Mouse (Mus musculus): ENCODE data around the gene Gpr146. TPM values are rescaled to one million over a fixed set of nuclear protein-coding genes. Genes with fewer than 3 reads are reported as not detected.
A peak's percentile ranks its signal among the peaks of the same experiment; 100 is the strongest.
"Not testable (repeated sequence)": the region's sequence is repeated elsewhere in the genome, so short reads cannot be mapped to it uniquely, and the experiment has no call there.

Gene Gpr146
- polyA plus RNA-seq, 1 experiment from 2014 or later, result 4.0 TPM

GRCm38 (mm10) chr5:139384531-139384930 lies 7.0 kb downstream of the Gpr146 start:
- Histone ChIP-seq H3K4me3 (ENCODE audit: low read length) (no peak overlapping the region), H3K27ac (ENCODE audit: low read depth, low read length) (no peak overlapping the region), H3K4me2 (ENCODE audit: low read length) (no peak overlapping the region), H3K4me1 (ENCODE audit: control insufficient read depth, insufficient read depth, low read depth, low read length) (peaks cover 38% of the 10 kb centered on the region), H3K36me3 (ENCODE audit: control insufficient read depth, insufficient read depth, low read length) (no peaks in the 10 kb centered on the region), H3K9ac (ENCODE audit: low read depth, low read length) (no peak overlapping the region), H3K9me3 (ENCODE audit: control insufficient read depth, low read length) (no peaks in the 10 kb centered on the region), H3K27me3 (replicated peaks; ENCODE audit: control insufficient read depth, insufficient read depth, low read length) (no peaks in the 10 kb centered on the region)
- 73% methylated on average over 10 of the region's 10 CpGs for WGBS
- ATAC-seq, result no peak

- Histone ChIP-seq H3K4me3 (ENCODE audit: low read length) (no peak overlapping the region), H3K27ac (ENCODE audit: low read depth, low read length) (no peak overlapping the region), H3K4me2 (ENCODE audit: low read length) (no peak overlapping the region), H3K9me3 (ENCODE audit: control insufficient read depth, low read length) (no peaks in the 10 kb centered on the region), H3K27me3 (replicated peaks; ENCODE audit: control insufficient read depth, insufficient read depth, low read length) (no peaks in the 10 kb centered on the region), H3K9ac (ENCODE audit: low read depth, low read length) (no peak overlapping the region), H3K36me3 (ENCODE audit: control insufficient read depth, insufficient read depth, low read length) (no peaks in the 10 kb centered on the region), H3K4me1 (ENCODE audit: control insufficient read depth, insufficient read depth, low read depth, low read length) (peaks cover 37% of the 10 kb centered on the region)
- WGBS, result 94% methylated on average over 5 of the region's 5 CpGs
- ATAC-seq, result no peak
Measured at GRCm38 (mm10) chr5:139386047-139386446, 8.6 kb downstream of the Gpr146 start.

GRCm38 (mm10) chr5:139387329-139388194 lies 10.1 kb downstream of the Gpr146 start:
- peaks cover 33% of the 10 kb centered on the region for H3K4me1 ChIP-seq (ENCODE audit: control insufficient read depth, insufficient read depth, low read depth, low read length)
- H3K4me3 ChIP-seq (ENCODE audit: low read length), result no peak overlapping the region
- H3K27ac ChIP-seq (ENCODE audit: low read depth, low read length), result peak overlapping the region; percentile 49
- 80% methylated on average over 10 of the region's 10 CpGs for WGBS
- H3K9me3 ChIP-seq (ENCODE audit: control insufficient read depth, low read length), result no peaks in the 10 kb centered on the region
- peak; percentile 18; the same call in 1 of the 2 replicates for ATAC-seq
- H3K9ac ChIP-seq (ENCODE audit: low read depth, low read length), result no peak overlapping the region
- no peak overlapping the region for H3K4me2 ChIP-seq (ENCODE audit: low read length)
- no peaks in the 10 kb centered on the region for H3K27me3 ChIP-seq (replicated peaks; ENCODE audit: control insufficient read depth, insufficient read depth, low read length)
- no peaks in the 10 kb centered on the region for H3K36me3 ChIP-seq (ENCODE audit: control insufficient read depth, insufficient read depth, low read length)

GRCm38 (mm10) chr5:139388195-139388570 lies 10.7 kb downstream of the Gpr146 start:
- no peaks in the 10 kb centered on the region for H3K27me3 ChIP-seq (replicated peaks; ENCODE audit: control insufficient read depth, insufficient read depth, low read length)
- no peak overlapping the region for H3K4me2 ChIP-seq (ENCODE audit: low read length)
- peak overlapping the region; percentile 49 for H3K27ac ChIP-seq (ENCODE audit: low read depth, low read length)
- ATAC-seq, result no peak
- H3K4me1 ChIP-seq (ENCODE audit: control insufficient read depth, insufficient read depth, low read depth, low read length), result peaks cover 28% of the 10 kb centered on the region
- H3K36me3 ChIP-seq (ENCODE audit: control insufficient read depth, insufficient read depth, low read length), result no peaks in the 10 kb centered on the region
- H3K4me3 ChIP-seq (ENCODE audit: low read length), result no peak overlapping the region
- WGBS, result 71% methylated on average over 4 of the region's 4 CpGs
- no peak overlapping the region for H3K9ac ChIP-seq (ENCODE audit: low read depth, low read length)
- no peaks in the 10 kb centered on the region for H3K9me3 ChIP-seq (ENCODE audit: control insufficient read depth, low read length)

- 63% methylated on average over 17 of the region's 17 CpGs for WGBS
- peak; percentile 77 for ATAC-seq
Measured at GRCm38 (mm10) chr5:139388694-139389675, 11.5 kb downstream of the Gpr146 start.

GRCm38 (mm10) chr5:139389676-139390061 lies 12.2 kb downstream of the Gpr146 start:
- WGBS, result 31% methylated on average over 6 of the region's 6 CpGs
- no peaks in the 10 kb centered on the region for H3K27me3 ChIP-seq (replicated peaks; ENCODE audit: control insufficient read depth, insufficient read depth, low read length)
- ATAC-seq, result peak; percentile 81
- H3K4me3 ChIP-seq (ENCODE audit: low read length), result no peak overlapping the region
- no peaks in the 10 kb centered on the region for H3K36me3 ChIP-seq (ENCODE audit: control insufficient read depth, insufficient read depth, low read length)
- no peaks in the 10 kb centered on the region for H3K9me3 ChIP-seq (ENCODE audit: control insufficient read depth, low read length)
- peak overlapping the region; percentile 55 for H3K27ac ChIP-seq (ENCODE audit: low read depth, low read length)
- H3K4me2 ChIP-seq (ENCODE audit: low read length), result no peak overlapping the region
- no peak overlapping the region for H3K9ac ChIP-seq (ENCODE audit: low read depth, low read length)
- peaks cover 27% of the 10 kb centered on the region for H3K4me1 ChIP-seq (ENCODE audit: control insufficient read depth, insufficient read depth, low read depth, low read length)

More at GRCm38 (mm10) chr5:139388694-139389675, 11.5 kb downstream of the Gpr146 start:
- H3K36me3 ChIP-seq (ENCODE audit: control insufficient read depth, insufficient read depth, low read length), result no peaks in the 10 kb centered on the region
- no peak overlapping the region for H3K4me3 ChIP-seq (ENCODE audit: low read length)
- peak overlapping the region; percentile 55 for H3K27ac ChIP-seq (ENCODE audit: low read depth, low read length)
- no peak overlapping the region for H3K4me2 ChIP-seq (ENCODE audit: low read length)
- H3K9me3 ChIP-seq (ENCODE audit: control insufficient read depth, low read length), result no peaks in the 10 kb centered on the region
- H3K9ac ChIP-seq (ENCODE audit: low read depth, low read length), result no peak overlapping the region
- peaks cover 27% of the 10 kb centered on the region for H3K4me1 ChIP-seq (ENCODE audit: control insufficient read depth, insufficient read depth, low read depth, low read length)
- H3K27me3 ChIP-seq (replicated peaks; ENCODE audit: control insufficient read depth, insufficient read depth, low read length), result no peaks in the 10 kb centered on the region

- 80% methylated on average over 5 of the region's 5 CpGs for WGBS
- peak overlapping the region; percentile 55; the same call in 1 of the 2 replicates for H3K27ac ChIP-seq (ENCODE audit: low read depth, low read length)
Measured at GRCm38 (mm10) chr5:139390324-139391119, 13.0 kb downstream of the Gpr146 start.

GRCm38 (mm10) chr5:139391309-139391990 lies 14.0 kb downstream of the Gpr146 start:
- Histone ChIP-seq H3K27me3 (replicated peaks; ENCODE audit: control insufficient read depth, insufficient read depth, low read length) (no peaks in the 10 kb centered on the region), H3K4me1 (ENCODE audit: control insufficient read depth, insufficient read depth, low read depth, low read length) (peaks cover 27% of the 10 kb centered on the region), H3K4me2 (ENCODE audit: low read length) (no peak overlapping the region), H3K27ac (ENCODE audit: low read depth, low read length) (peak overlapping the region; percentile 40; the same call in 1 of the 2 replicates), H3K36me3 (ENCODE audit: control insufficient read depth, insufficient read depth, low read length) (no peaks in the 10 kb centered on the region), H3K9ac (ENCODE audit: low read depth, low read length) (no peak overlapping the region; the same call in 1 of the 2 replicates), H3K4me3 (ENCODE audit: low read length) (no peak overlapping the region), H3K9me3 (ENCODE audit: control insufficient read depth, low read length) (no peaks in the 10 kb centered on the region)
- no peak for ATAC-seq
- 63% methylated on average over 11 of the region's 11 CpGs for WGBS

More at GRCm38 (mm10) chr5:139390324-139391119, 13.0 kb downstream of the Gpr146 start:
- H3K36me3 ChIP-seq (ENCODE audit: control insufficient read depth, insufficient read depth, low read length); ATAC-seq; H3K27me3 ChIP-seq (replicated peaks; ENCODE audit: control insufficient read depth, insufficient read depth, low read length); H3K9me3 ChIP-seq (ENCODE audit: control insufficient read depth, low read length); H3K4me2 ChIP-seq (ENCODE audit: low read length); H3K9ac ChIP-seq (ENCODE audit: low read depth, low read length); H3K4me3 ChIP-seq (ENCODE audit: low read length): not testable (repeated sequence)
- peaks cover 27% of the 10 kb centered on the region for H3K4me1 ChIP-seq (ENCODE audit: control insufficient read depth, insufficient read depth, low read depth, low read length)
